Mouse (Mus musculus) kidney, embryonic 15.5 days (tissue): ENCODE results near the gene Isoc2b. TPM values are rescaled to one million over a fixed set of nuclear protein-coding genes. Genes with fewer than 3 reads are reported as not detected.

Source experiments
- polyA plus RNA-seq: library from polyadenylated mRNA; unstranded; fragments of >200 nt; fragmentation: Nextera tagmentation; extraction: Ambion mirVana; gene quantifications from 2 replicates; pipeline ENCODE4 v1.2.1, GENCODE M21; 2015

Gene Isoc2b
- polyA plus RNA-seq, 1 experiment from 2014 or later: 7.2 TPM

Other genes with a start within 250 kb of the Isoc2b start
- gene Tmem86b, start 238.8 kb downstream of the Isoc2b start, polyA plus RNA-seq: 1.5 and 1.6 TPM in 2 replicates
- gene Ppp6r1, start 211.2 kb downstream of the Isoc2b start, polyA plus RNA-seq: 7.4 and 7.8 TPM in 2 replicates
- gene Hspbp1, start 185.2 kb downstream of the Isoc2b start, polyA plus RNA-seq: 112 and 119 TPM in 2 replicates
- 1.1 and 1.6 TPM in 2 replicates for gene Brsk1, start 179.7 kb downstream of the Isoc2b start, polyA plus RNA-seq
- 0.12 TPM in 1 of 2 replicates, not detected in the other for gene Tmem150b, start 145.0 kb downstream of the Isoc2b start, polyA plus RNA-seq
- 79.3 and 90.8 TPM in 2 replicates for gene Kmt5c, start 130.1 kb downstream of the Isoc2b start, polyA plus RNA-seq
- 68.3 and 78.0 TPM in 2 replicates for gene Cox6b2, start 117.2 kb downstream of the Isoc2b start, polyA plus RNA-seq
- gene Fam71e2, start 99.0 kb downstream of the Isoc2b start, polyA plus RNA-seq: not detected in 2 replicates
- 0.27 and 0.30 TPM in 2 replicates for gene Il11, start 87.4 kb downstream of the Isoc2b start, polyA plus RNA-seq
- 1.0 TPM in 1 of 2 replicates, not detected in the other for gene Tmem190, start 87.3 kb downstream of the Isoc2b start, polyA plus RNA-seq
- 12.9 and 14.1 TPM in 2 replicates for gene Tmem238, start 80.6 kb downstream of the Isoc2b start, polyA plus RNA-seq
- 391 and 408 TPM in 2 replicates for gene Rpl28, start 77.4 kb downstream of the Isoc2b start, polyA plus RNA-seq
- 384 and 386 TPM in 2 replicates for gene Ube2s, start 57.7 kb downstream of the Isoc2b start, polyA plus RNA-seq
- gene Shisa7, start 25.6 kb downstream of the Isoc2b start, polyA plus RNA-seq: 0.84 and 0.96 TPM in 2 replicates
- 0.93 and 1.2 TPM in 2 replicates for gene Isoc2a, start 6.9 kb upstream of the Isoc2b start, polyA plus RNA-seq
- not detected in 2 replicates for gene Gm36210, start 36.3 kb upstream of the Isoc2b start, polyA plus RNA-seq
- 4.0 and 4.1 TPM in 2 replicates for gene Zfp628, start 45.0 kb upstream of the Isoc2b start, polyA plus RNA-seq
- 4.2 and 5.3 TPM in 2 replicates for gene Nat14, start 51.8 kb upstream of the Isoc2b start, polyA plus RNA-seq
- 1.9 and 2.7 TPM in 2 replicates for gene Ssc5d, start 55.5 kb upstream of the Isoc2b start, polyA plus RNA-seq
- gene Sbk2, start 94.1 kb upstream of the Isoc2b start, polyA plus RNA-seq: 0.19 and 0.27 TPM in 2 replicates
- not detected in 2 replicates for gene Sbk3, start 100.9 kb upstream of the Isoc2b start, polyA plus RNA-seq
- gene Zfp579, start 125.9 kb upstream of the Isoc2b start, polyA plus RNA-seq: 36.7 and 39.9 TPM in 2 replicates
- gene Zfp524, start 144.2 kb upstream of the Isoc2b start, polyA plus RNA-seq: 10.4 and 12.7 TPM in 2 replicates
- gene Fiz1, start 144.4 kb upstream of the Isoc2b start, polyA plus RNA-seq: 46.5 and 53.1 TPM in 2 replicates
- gene Gm44973, start 145.2 kb upstream of the Isoc2b start, polyA plus RNA-seq: 1.6 and 2.5 TPM in 2 replicates
- gene Zfp865, start 150.1 kb upstream of the Isoc2b start, polyA plus RNA-seq: 7.2 and 7.6 TPM in 2 replicates
- gene Ccdc106, start 150.3 kb upstream of the Isoc2b start, polyA plus RNA-seq: 24.9 and 27.0 TPM in 2 replicates
- not detected in 2 replicates for gene 4632433K11Rik, start 163.9 kb upstream of the Isoc2b start, polyA plus RNA-seq
- 6.3 and 6.4 TPM in 2 replicates for gene Zfp784, start 168.2 kb upstream of the Isoc2b start, polyA plus RNA-seq
- 36.2 and 41.0 TPM in 2 replicates for gene Zfp580, start 181.3 kb upstream of the Isoc2b start, polyA plus RNA-seq
- 145 and 152 TPM in 2 replicates for gene U2af2, start 191.9 kb upstream of the Isoc2b start, polyA plus RNA-seq
- 55.5 and 62.2 TPM in 2 replicates for gene Epn1, start 210.0 kb upstream of the Isoc2b start, polyA plus RNA-seq
- not detected in 2 replicates for gene Rfpl4, start 246.7 kb upstream of the Isoc2b start, polyA plus RNA-seq